Mouse (Mus musculus) forebrain, embryonic 13.5 days (tissue): ENCODE measurements around the gene Ttc21b. TPM values are rescaled to one million over a fixed set of nuclear protein-coding genes. Genes with fewer than 3 reads are reported as not detected.

Experiments
- polyA plus RNA-seq: library from polyadenylated mRNA; unstranded; fragments of >200 nt; fragmentation: Nextera tagmentation; extraction: Ambion mirVana; gene quantifications from 2 replicates; pipeline ENCODE4 v1.2.1, GENCODE M21; 2015

Ttc21b gene
- polyA plus RNA-seq, 1 experiment from 2014 or later, result 10.8 TPM

Other genes with a start within 250 kb of the Ttc21b start
- 0.41 and 0.73 TPM in 2 replicates for gene Galnt3, start 131.6 kb downstream of the Ttc21b start, polyA plus RNA-seq
- 5.6 and 5.9 TPM in 2 replicates for gene Scn1a, start 184.2 kb upstream of the Ttc21b start, polyA plus RNA-seq